Mouse (Mus musculus) spleen, postnatal 0 days (tissue): Measurements from ENCODE around the gene Mansc4. TPM values are rescaled to one million over a fixed set of nuclear protein-coding genes. Genes with fewer than 3 reads are reported as not detected.

Source experiments
- polyA plus RNA-seq: library from polyadenylated mRNA; unstranded; fragments of >200 nt; fragmentation: Nextera tagmentation; extraction: Ambion mirVana; gene quantifications from 2 replicates; pipeline ENCODE4 v1.2.1, GENCODE M21; 2015

The Mansc4 gene
- 0.57 and 1.2 TPM in 2 replicates for polyA plus RNA-seq

GRCm38 (mm10) chr6:147086594-147087225, at the start of gene Mansc4:
Mansc4 (minus strand) TSS chr6:147087032.

DNA sequence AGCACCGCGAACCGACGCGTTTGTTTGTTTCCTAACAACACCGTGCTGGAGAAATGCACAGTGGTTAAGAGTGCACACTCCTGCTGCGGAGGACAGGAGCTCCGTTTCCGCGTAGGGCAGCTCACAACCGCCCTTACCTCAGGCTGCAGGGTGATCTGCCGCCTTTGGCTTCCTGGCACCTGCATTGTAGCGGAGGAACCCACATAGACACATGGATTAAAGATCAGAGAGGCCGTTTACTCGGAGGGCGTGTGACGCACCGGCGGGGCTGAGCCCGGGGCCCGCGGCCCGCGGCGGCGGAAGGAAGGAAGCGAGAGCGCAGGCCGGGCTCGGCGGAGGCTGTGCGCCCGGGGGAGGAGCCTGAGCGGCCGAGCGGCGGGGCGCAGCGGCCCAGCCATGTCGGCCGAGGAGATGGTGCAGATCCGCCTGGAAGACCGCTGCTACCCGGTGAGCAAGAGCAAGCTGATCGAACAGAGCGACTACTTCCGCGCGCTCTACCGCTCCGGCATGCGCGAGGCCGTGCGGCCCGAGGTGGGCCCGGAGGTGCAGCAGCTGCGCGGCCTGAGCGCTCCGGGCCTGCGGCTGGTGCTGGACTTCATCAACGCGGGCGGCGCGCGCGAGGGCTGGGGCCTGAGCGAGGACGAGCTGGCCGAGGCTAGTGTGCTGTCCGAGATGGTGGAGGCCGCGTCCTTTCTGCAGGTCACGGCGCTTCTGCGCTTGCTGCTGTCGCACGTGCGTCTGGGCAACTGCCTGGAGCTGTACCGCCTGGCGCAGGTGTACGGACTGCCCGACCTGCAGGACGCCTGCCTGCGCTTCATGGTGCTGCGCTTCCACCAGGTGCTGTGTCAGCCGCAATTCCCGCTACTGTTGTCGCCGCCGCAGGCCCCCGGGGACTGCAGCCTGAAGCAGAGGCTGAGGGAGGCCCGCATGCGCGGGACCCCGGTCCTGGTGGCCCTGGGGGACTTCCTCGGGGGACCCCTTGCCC, 4.6 kb upstream of the Mansc4 start, which contains the start of gene Klhl42:
TSS of gene Klhl42 (plus strand) at position 244 of the 985 bp plus-strand sequence.

GRCm38 (mm10) chr6:147042291-147043290, 44.2 kb downstream of the Mansc4 start, which contains the start of gene Mrps35:
Mrps35 (plus strand) TSS chr6:147042764.

GRCm38 (mm10) chr6:147032303-147032925, 54.4 kb downstream of the Mansc4 start, which contains the start of gene Rep15:
Rep15 (plus strand) TSS chr6:147032584.

Other genes starting within 250 kb of the Mansc4 start
- gene Smco2, start 236.9 kb downstream of the Mansc4 start, polyA plus RNA-seq: not detected in 2 replicates
- gene Ppfibp1, start 198.5 kb downstream of the Mansc4 start, polyA plus RNA-seq: 21.9 and 22.3 TPM in 2 replicates
- 0.08 and 0.17 TPM in 2 replicates for gene 1700034J05Rik, start 132.6 kb downstream of the Mansc4 start, polyA plus RNA-seq
- 0.58 and 0.63 TPM in 2 replicates for gene Rep15, start 54.4 kb downstream of the Mansc4 start, polyA plus RNA-seq
- gene Mrps35, start 44.3 kb downstream of the Mansc4 start, polyA plus RNA-seq: 67.0 and 70.6 TPM in 2 replicates
- gene Klhl42, start 4.3 kb upstream of the Mansc4 start, polyA plus RNA-seq: 2.1 and 3.0 TPM in 2 replicates
- 0.25 and 0.31 TPM in 2 replicates for gene Pthlh, start 177.2 kb upstream of the Mansc4 start, polyA plus RNA-seq